Mouse (Mus musculus): Measurements from ENCODE around the gene Grpel1. TPM values are rescaled to one million over a fixed set of nuclear protein-coding genes. Genes with fewer than 3 reads are reported as not detected.
A peak's percentile ranks its signal among the peaks of the same experiment; 100 is the strongest.

The Grpel1 gene
- total and polyA plus RNA-seq, 3 experiments: 29.8 to 64.3 (median 52.1) TPM

DNA sequence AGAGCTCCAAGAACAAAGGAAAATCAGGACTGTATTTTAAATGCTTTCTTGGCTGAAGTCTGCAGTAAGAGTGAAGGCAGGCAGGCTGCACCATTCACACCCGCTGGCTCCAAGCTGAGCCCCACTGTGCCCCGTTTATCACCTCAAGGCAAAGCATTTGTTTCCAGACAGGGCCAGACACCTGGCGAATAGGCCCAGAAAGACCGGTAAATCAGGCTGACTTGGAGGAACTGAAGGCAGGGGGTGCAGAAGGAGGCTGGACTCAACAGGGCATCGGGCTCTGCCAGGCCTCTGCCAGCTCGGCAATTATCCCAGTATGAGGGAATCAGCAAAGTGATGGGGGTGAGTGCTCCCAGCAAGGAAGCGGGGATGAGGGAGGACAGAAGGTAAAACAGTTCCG lies 19.8 kb upstream of the Grpel1 start:
- TF ChIP-seq EP300 (IDR thresholded peaks at IDR 0.05; ENCODE audit: insufficient read depth, low read depth, low read length): no peak
- TF ChIP-seq CTCF (IDR thresholded peaks at IDR 0.05): no peak
- TF ChIP-seq POLR2A (IDR thresholded peaks at IDR 0.05; ENCODE audit: insufficient read depth, low read depth, low read length): no peak
- Histone ChIP-seq H3K27ac (no peak overlapping the region), H3K36me3 (ENCODE audit: control insufficient read depth, insufficient read depth, low read length) (no peaks in the 10 kb centered on the region), H3K9ac (ENCODE audit: low read depth, low read length) (no peak overlapping the region), H3K27me3 (ENCODE audit: control insufficient read depth, insufficient read depth, low read length) (no peaks in the 10 kb centered on the region), H3K4me1 (ENCODE audit: control insufficient read depth, insufficient read depth, low read length) (peaks cover 3% of the 10 kb centered on the region; the same call in 1 of the 2 replicates), H3K79me2 (replicated peaks; ENCODE audit: control insufficient read depth, insufficient read depth, low read length) (no peaks in the 10 kb centered on the region), H3K4me3 (no peak overlapping the region)
- no peak for DNase-seq
- intact Hi-C loops (cut with DNase I): no loop called here
- WGBS: 48% methylated on average over 8 of the region's 8 CpGs

DNA sequence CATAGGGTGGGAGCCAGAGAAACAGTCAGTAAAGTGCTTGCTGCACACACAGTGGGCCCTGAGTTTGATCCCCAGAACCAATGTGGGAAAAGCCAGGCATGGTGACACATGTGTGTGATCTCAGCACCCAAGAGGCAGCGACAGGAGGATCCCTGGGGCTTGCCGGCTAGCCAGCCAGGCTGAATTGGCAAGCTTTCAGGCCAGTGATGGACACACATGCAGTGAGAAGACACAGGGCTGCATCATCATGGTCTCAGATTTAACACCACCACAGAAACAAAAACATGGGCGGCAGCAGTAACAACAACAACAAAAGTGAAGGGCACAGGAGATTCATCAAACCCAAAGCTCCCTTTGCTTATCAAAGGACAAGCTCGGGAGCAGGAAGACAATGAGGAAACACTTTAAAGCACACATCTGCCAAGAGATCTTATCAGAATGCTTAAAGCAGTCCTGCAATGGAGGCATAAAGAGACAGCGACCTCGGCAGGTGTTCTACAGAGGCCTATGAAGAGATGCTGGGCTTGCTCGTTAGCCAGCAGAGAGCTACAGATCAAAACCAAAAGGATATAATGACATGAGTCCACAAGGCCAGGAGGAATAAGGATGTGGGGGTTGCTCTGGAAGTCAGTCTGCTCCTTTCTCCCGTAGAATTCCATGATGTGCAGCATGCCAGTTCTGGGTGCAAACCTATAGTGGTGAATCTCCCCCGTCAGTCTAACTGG lies 18.5 kb upstream of the Grpel1 start:
- 44% methylated on average over 9 of the region's 9 CpGs for WGBS
- peaks cover 6% of the 10 kb centered on the region; the same call in 1 of the 2 replicates for H3K4me1 ChIP-seq (ENCODE audit: control insufficient read depth, insufficient read depth, low read length)
- TF ChIP-seq POLR2A (IDR thresholded peaks at IDR 0.05; ENCODE audit: insufficient read depth, low read depth, low read length) (no peak), EP300 (IDR thresholded peaks at IDR 0.05; ENCODE audit: insufficient read depth, low read depth, low read length) (no peak), CTCF (IDR thresholded peaks at IDR 0.05) (no peak)
- H3K9ac ChIP-seq (ENCODE audit: low read depth, low read length): no peak overlapping the region
- intact Hi-C loops (cut with DNase I): no loop called here
- H3K79me2 ChIP-seq (replicated peaks; ENCODE audit: control insufficient read depth, insufficient read depth, low read length): no peaks in the 10 kb centered on the region
- no peak for DNase-seq
- H3K4me3 ChIP-seq: no peak overlapping the region
- H3K27me3 ChIP-seq (ENCODE audit: control insufficient read depth, insufficient read depth, low read length): no peaks in the 10 kb centered on the region
- no peak overlapping the region for H3K27ac ChIP-seq
- H3K36me3 ChIP-seq (ENCODE audit: control insufficient read depth, insufficient read depth, low read length): no peaks in the 10 kb centered on the region

DNA sequence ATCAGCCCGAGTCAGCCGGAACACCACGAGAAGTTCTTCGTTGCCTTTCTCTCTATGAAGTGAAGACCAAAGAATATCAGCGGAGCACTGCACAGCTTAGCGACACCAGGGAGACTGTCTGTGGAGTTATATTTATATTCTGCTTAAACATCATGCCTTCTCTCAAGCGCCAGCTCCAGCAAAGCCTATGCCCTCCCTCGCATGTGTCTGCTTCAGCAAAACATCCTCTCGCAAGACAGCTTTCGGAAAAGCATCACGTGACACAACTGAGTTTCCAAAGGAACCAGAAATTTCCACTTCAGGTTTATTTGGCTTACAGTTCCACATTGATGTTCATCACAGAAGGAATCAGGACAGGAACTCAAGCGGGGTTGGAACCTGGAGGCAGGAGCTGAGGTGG lies 16.9 kb upstream of the Grpel1 start:
- Histone ChIP-seq H3K4me3 (no peak overlapping the region), H3K36me3 (ENCODE audit: control insufficient read depth, insufficient read depth, low read length) (no peaks in the 10 kb centered on the region), H3K9ac (ENCODE audit: low read depth, low read length) (no peak overlapping the region), H3K79me2 (replicated peaks; ENCODE audit: control insufficient read depth, insufficient read depth, low read length) (no peaks in the 10 kb centered on the region), H3K27me3 (ENCODE audit: control insufficient read depth, insufficient read depth, low read length) (no peaks in the 10 kb centered on the region), H3K27ac (no peak overlapping the region), H3K4me1 (ENCODE audit: control insufficient read depth, insufficient read depth, low read length) (peaks cover 6% of the 10 kb centered on the region; the same call in 1 of the 2 replicates)
- intact Hi-C loops (cut with DNase I): no loop called here
- 93% methylated on average over 12 of the region's 12 CpGs for WGBS
- TF ChIP-seq EP300 (IDR thresholded peaks at IDR 0.05; ENCODE audit: insufficient read depth, low read depth, low read length): no peak
- no peak for TF ChIP-seq CTCF (IDR thresholded peaks at IDR 0.05)
- TF ChIP-seq POLR2A (IDR thresholded peaks at IDR 0.05; ENCODE audit: insufficient read depth, low read depth, low read length): no peak
- no peak for DNase-seq

DNA sequence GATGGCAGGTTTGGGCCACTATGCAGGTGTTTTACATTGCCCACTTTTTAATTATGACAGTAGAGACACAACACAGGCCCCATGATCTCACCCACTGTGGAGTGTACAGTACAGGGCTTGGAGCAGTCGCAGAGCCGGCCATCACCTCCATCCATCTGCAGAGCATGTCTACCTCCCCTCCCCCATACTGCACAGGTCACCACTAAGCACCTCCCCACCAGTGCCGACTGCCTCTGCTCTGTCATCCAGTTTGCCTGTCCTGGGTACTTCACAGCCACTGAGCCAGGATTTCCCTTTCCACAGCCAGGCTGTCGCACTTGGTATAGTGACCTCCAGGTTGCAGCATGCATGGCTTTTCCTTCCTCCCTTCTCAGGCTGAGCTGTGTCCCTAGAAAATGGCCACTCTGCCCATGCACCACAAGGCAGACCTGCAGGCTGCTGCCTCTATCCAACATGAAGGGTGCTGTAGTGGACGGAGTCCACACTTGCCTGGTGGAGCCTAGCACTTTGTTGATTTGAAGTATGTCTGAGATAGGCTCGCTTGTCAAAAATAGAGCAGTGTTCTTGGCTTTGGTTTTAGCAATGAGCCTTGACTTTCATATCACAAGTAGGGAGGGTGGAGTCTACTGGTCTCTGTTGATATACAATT lies 15.0 kb upstream of the Grpel1 start:
- Histone ChIP-seq H3K27me3 (ENCODE audit: control insufficient read depth, insufficient read depth, low read length) (no peaks in the 10 kb centered on the region), H3K79me2 (replicated peaks; ENCODE audit: control insufficient read depth, insufficient read depth, low read length) (no peaks in the 10 kb centered on the region), H3K9ac (ENCODE audit: low read depth, low read length) (no peak overlapping the region), H3K27ac (peak overlapping the region; percentile 13), H3K4me3 (no peak overlapping the region), H3K4me1 (ENCODE audit: control insufficient read depth, insufficient read depth, low read length) (peaks cover 6% of the 10 kb centered on the region; the same call in 1 of the 2 replicates), H3K36me3 (ENCODE audit: control insufficient read depth, insufficient read depth, low read length) (no peaks in the 10 kb centered on the region)
- DNase-seq: peak; percentile 33 to 45
- WGBS: 40% methylated on average over 6 of the region's 6 CpGs
- TF ChIP-seq POLR2A (IDR thresholded peaks at IDR 0.05; ENCODE audit: insufficient read depth, low read depth, low read length) (0 out of 2 replicates have a peak, but pooled peaks have one; percentile 30), EP300 (IDR thresholded peaks at IDR 0.05; ENCODE audit: insufficient read depth, low read depth, low read length) (no peak)
- intact Hi-C loops (cut with DNase I): no loop called here

DNA sequence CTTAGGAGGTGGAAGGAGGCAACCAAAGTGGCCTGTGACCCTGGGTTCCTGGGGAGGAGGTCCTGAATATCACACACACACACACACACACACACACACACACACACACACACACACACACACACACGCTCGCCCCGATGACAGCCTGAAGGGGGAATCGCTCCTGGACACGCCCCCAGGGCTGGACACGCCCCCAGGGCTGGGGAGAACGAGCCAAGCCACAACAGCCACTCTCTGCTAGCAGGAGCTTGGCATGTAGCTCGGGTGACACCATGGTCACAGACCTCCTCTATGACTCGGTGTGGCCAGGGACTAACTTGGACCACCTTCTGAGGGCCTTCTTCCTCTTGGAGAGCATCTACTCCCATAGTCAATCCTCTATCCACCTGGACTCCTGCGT lies 13.7 kb upstream of the Grpel1 start:
- TF ChIP-seq CTCF (IDR thresholded peaks at IDR 0.05) (no peak), POLR2A (IDR thresholded peaks at IDR 0.05; ENCODE audit: insufficient read depth, low read depth, low read length) (no peak), EP300 (IDR thresholded peaks at IDR 0.05; ENCODE audit: insufficient read depth, low read depth, low read length) (no peak)
- H3K4me1 ChIP-seq (ENCODE audit: control insufficient read depth, insufficient read depth, low read length): peaks cover 6% of the 10 kb centered on the region; the same call in 1 of the 2 replicates
- no peaks in the 10 kb centered on the region for H3K36me3 ChIP-seq (ENCODE audit: control insufficient read depth, insufficient read depth, low read length)
- WGBS: 21% methylated on average over 10 of the region's 10 CpGs
- no peaks in the 10 kb centered on the region for H3K79me2 ChIP-seq (replicated peaks; ENCODE audit: control insufficient read depth, insufficient read depth, low read length)
- H3K9ac ChIP-seq (ENCODE audit: low read depth, low read length): no peak overlapping the region
- H3K27me3 ChIP-seq (ENCODE audit: control insufficient read depth, insufficient read depth, low read length): no peaks in the 10 kb centered on the region
- H3K4me3 ChIP-seq: no peak overlapping the region
- no peak for DNase-seq
- H3K27ac ChIP-seq: no peak overlapping the region
- intact Hi-C loops (cut with DNase I): no loop called here

DNA sequence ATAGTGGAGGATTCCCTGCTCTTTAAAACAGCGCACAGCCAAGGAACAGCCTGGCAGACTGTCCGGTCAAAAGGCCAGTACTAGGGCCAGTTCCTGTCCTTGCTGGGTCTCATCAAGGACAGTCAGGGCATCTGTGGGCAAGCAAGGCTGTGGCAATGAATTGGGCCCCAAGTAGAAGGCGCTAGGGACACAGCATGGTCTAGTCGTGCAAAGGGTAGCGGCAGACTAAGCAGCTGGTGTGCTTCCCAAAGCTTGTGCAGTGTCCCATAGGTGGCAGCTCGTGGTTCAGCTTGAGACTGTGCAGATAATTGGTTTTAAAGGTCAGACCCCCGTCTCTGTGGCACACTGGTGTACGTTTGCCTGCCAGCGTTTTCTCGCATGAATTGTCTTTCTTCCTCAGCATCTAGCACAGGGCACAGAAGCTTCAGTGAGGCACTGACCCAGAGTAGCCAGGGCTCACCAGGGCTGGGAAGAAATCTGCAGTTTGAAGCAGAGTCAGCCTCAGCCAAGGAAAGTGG lies 12.9 kb upstream of the Grpel1 start:
- DNase-seq: no peak
- Histone ChIP-seq H3K9ac (ENCODE audit: low read depth, low read length) (no peak overlapping the region), H3K27ac (no peak overlapping the region), H3K79me2 (replicated peaks; ENCODE audit: control insufficient read depth, insufficient read depth, low read length) (no peaks in the 10 kb centered on the region), H3K4me1 (ENCODE audit: control insufficient read depth, insufficient read depth, low read length) (peaks cover 6% of the 10 kb centered on the region; the same call in 1 of the 2 replicates), H3K4me3 (no peak overlapping the region), H3K27me3 (ENCODE audit: control insufficient read depth, insufficient read depth, low read length) (no peaks in the 10 kb centered on the region), H3K36me3 (ENCODE audit: control insufficient read depth, insufficient read depth, low read length) (no peaks in the 10 kb centered on the region)
- no peak for TF ChIP-seq POLR2A (IDR thresholded peaks at IDR 0.05; ENCODE audit: insufficient read depth, low read depth, low read length)
- no peak for TF ChIP-seq CTCF (IDR thresholded peaks at IDR 0.05)
- TF ChIP-seq EP300 (IDR thresholded peaks at IDR 0.05; ENCODE audit: insufficient read depth, low read depth, low read length): no peak
- 86% methylated on average over 10 of the region's 10 CpGs for WGBS
- intact Hi-C loops (cut with DNase I): no loop called here
